Mouse (Mus musculus) ovary, postnatal 36 days (tissue): ENCODE measurements around the gene Rxfp2.

Source experiments
- DNase-seq: peaks from one replicate; pipeline ENCODE4 v3.0.0; 2022; ENCODE audit warnings: low spot score, mixed read lengths

Gene Rxfp2

DNA sequence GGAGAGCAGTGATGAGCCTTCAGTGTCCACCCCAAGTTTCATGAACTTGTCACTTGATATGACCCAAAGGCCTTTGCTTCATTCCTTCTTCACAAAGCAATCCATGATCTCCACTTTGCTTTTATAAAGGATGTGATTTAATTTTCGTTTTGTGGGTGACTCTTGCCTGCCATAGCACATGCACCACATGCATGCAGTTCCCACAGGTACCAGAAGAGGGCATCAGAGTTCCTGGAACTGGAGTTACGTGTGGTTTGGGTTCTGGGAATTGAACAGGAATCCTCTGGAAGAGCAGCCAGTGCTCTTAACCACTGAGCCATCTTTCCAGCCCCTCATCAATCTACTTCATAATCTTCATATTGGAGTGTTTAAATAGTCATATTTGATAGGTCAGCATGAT, 26.1 kb downstream of the Rxfp2 start:
- DNase-seq, result no peak

DNA sequence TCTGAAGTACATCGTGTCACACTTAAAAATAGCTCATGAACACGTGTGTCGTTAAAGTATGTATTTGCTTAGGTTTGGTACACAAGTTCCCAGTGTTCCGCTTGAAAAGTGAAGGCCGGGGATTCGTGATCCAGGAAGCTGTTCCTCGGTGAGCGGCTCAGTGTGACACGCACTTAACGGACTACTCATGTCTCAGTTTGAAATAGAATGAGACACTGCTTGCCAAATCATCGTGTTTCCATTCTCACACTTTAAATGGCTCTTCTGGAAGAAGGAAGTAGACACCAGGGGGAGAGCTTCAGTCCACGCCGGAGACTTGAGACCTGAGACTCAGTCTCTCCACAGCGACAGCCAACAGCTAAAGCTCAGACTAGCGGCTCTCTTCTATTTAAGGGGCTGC, 28.0 kb downstream of the Rxfp2 start:
- DNase-seq, result no peak

DNA sequence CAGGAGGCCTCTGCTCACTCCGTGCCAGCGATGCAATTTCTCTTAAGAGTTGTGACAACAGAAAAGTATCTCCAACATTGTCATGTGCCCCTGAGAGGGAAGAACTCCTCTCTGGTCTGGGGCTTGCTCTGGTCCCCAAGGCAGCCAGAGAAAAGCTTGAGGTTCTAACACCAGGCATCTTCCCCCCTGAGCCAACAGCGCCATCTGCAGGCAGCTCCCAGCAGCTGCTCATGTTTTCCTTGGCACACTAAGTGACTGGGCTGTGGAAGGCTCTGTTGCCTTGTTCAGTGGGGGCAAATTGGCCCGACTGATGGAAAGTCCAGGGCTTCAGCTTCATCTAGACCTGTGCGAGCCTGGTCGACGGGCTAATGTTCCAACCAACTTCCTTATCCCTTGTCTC, 31.5 kb downstream of the Rxfp2 start:
- peak; percentile 27 for DNase-seq

DNA sequence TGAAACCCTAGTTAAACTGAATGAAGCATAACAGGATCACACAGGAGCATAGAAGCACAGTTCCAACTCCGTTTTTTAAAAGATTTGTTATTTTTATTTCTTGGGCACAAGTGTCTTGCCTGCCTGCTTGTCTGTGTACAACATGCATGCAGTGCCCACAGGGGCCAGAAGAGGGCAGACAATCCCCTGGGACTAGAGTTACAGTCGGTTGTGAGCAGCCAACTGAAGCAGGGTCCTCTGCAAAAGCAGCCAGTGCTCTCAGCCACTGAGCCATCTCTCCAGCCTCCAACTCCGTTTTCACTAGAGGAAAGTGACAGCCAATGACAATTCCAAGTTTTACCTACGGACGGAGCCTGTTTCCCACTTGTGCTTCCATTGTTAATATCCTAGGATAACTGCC, 33.4 kb downstream of the Rxfp2 start:
- peak; percentile 26 for DNase-seq

DNA sequence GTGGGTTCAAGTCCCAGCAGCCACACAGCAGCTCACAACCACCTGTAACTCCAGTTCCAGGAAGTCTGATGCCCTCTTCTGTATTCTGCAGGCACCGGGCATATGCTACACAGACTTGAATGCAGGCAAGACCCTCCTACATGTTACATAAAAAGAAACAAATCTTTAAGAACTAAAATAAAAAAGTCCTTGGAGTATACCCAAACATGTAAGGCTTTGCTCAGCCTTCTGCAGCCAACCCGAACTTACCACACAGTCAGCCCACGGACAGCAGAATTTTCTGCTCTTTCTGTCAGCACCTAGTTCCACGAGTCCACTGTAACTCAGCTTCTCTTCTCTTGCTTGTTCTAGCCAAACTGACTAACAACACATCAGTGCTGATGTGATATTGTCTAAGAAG, 34.8 kb downstream of the Rxfp2 start:
- DNase-seq, result no peak

DNA sequence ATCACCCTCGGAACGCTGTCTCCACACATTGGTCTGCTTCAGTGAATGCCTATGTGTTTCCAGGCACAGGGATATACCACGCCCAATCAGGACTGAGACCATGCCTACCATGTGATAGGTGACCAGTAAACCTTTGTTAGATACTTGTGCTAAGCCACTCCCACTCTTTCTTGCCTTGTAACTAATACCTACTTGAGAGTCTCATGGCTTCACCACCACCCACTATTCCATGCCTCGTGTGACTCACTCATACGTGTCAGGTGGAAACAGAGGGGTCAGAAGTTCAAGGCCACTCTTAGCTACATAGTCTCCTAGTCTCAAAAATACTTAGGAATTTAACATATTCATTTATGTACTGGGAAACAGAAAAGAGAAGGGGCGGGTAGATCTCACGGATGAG, 35.5 kb downstream of the Rxfp2 start:
- DNase-seq, result no peak

DNA sequence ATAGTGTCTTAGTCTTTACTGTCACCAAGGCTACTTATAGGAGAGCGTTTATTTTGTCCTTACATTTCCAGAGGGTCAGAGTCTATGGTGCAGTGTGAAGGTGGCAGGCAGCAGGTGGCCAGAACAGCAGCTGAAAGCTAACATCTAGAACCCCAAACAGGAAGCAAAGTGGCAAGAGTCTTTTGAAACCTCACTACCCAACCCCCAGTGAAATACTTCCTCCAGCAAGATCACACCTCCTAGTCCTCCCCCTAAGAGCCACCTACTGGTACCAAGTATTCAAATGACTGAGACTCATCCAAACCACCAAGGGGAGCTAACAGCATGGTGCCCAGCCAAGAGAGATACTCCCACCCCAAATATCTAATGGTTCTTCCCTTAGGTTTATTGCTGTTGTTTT, 36.8 kb downstream of the Rxfp2 start:
- no peak for DNase-seq

DNA sequence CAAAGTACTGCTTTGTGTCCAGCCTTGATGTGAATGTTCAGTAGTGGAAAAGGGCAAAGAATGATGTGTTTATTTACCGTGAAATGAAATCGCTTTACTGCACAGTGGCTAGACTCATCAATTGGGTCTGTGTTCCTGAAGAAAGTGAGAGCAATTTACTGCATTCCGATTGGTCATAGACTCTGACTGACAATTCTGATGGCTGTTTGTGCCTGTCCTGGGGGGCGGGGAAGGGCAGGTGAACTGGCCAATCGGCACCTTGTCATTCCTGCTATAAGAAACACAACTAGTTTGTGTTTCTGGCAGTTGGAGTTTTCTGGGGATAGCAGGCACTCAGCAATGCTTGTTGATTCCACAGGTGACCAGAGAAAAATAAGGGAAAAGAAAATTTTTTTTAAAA, 37.6 kb downstream of the Rxfp2 start:
- no peak for DNase-seq

DNA sequence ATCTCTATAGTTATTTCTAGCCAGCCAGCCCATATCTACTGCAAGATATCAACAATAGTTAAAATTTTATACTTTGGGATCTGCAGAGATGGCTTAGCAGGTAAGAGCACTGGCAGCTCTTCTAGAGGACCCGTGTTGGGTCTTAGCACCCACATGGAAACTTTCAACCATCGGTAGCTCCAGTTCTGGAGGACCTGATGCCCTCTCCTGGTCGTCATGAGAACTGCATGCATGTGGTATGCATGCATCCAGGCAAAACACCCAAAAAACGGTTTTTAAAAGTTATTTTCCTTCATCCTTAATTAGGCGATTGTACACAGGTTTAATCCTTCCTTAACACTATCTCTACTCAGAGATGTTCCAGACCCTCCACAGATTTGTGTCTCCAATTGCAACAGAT, 40.4 kb downstream of the Rxfp2 start:
- DNase-seq, result no peak

DNA sequence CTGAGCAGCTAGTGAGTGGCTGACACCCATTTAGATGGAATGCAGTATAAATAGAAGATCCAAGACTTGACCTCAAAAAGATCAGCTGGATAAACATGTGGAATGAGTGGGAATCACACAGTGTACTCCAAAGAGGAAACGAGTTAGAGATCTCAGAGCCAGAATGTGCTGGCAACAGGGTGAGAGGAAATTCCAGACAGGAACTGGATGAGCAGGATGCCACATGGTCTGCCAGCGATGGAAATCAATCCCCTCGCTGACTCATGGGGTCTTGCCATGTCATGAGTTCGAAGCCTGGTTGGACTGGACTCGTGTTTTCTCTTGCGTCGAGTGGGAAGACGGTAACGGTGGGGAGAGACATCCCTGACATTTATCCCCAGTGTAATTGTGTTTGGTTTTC, 41.0 kb downstream of the Rxfp2 start:
- no peak for DNase-seq

DNA sequence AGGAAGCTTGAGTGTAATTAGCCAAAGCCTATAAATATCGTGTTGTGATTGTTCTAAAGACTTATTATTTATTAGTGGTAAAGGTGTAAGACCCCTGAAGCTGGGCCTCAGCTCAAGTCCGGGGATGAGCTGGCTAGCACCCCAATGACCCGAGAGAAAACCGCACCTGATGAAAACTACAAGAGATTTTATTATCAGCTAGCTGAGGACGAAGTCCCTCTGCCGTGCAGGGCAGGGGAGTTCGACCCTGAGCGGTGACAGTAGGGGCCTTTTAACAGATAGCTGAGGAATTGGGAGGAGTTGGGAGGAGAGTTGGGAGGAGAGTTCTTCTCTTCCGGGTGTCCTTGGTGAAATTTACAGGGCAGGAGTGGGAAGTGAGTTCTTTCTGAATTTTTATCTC, 42.6 kb downstream of the Rxfp2 start:
- DNase-seq, result no peak

DNA sequence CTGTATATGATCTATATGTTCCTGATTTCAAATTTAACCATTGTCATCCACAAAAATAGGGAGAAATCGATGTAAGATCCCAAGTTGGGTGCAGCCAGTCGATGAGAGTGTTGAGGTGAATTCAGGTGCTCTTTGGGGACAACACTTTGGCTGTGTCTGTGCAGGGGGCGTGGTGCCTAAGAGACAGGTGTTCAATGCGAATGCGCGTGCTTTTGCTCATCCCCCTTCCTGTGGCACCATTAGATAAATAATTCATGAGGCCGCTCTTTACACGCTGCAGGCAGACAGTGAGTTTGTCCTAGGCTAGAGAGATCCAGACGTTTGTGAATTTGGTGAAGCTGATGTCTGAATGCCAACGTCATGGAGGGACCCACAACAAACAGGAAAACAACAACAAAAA, 45.8 kb downstream of the Rxfp2 start:
- no peak for DNase-seq

DNA sequence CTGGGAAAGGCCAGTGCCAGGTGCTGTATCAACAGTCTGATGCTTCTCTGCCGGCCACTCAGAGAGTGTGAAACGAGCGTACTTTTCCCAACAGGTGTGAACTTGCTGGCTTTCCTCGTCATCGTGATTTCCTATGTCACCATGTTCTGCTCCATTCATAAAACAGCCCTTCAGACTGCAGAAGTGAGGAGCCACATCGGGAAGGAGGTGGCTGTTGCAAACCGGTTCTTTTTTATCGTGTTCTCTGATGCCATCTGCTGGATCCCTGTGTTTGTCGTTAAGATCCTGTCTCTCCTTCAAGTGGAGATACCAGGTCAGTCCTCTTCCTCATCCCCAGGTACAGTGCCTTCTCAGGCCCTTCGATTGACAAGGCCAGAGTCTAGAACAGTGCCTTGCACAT, 51.6 kb downstream of the Rxfp2 start:
- no peak for DNase-seq

DNA sequence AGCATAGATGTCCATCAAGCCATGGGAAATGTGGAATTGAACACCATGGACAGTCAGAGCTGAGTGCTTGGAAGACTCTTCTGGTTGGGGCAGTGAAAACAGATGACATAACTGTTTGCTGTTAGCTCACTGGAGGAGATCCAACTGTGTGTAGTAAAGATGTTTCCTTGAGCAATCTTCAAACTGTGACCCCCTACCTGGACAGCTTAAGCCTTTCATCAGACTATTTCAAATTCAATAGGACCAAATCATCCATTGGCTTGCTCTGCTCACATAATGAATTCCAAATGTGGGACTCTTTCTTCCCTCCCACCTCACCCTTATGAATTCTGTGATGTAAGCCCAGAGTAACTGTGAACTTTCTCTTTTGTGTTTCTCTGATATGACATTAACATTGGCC, 53.3 kb downstream of the Rxfp2 start:
- DNase-seq, result no peak

DNA sequence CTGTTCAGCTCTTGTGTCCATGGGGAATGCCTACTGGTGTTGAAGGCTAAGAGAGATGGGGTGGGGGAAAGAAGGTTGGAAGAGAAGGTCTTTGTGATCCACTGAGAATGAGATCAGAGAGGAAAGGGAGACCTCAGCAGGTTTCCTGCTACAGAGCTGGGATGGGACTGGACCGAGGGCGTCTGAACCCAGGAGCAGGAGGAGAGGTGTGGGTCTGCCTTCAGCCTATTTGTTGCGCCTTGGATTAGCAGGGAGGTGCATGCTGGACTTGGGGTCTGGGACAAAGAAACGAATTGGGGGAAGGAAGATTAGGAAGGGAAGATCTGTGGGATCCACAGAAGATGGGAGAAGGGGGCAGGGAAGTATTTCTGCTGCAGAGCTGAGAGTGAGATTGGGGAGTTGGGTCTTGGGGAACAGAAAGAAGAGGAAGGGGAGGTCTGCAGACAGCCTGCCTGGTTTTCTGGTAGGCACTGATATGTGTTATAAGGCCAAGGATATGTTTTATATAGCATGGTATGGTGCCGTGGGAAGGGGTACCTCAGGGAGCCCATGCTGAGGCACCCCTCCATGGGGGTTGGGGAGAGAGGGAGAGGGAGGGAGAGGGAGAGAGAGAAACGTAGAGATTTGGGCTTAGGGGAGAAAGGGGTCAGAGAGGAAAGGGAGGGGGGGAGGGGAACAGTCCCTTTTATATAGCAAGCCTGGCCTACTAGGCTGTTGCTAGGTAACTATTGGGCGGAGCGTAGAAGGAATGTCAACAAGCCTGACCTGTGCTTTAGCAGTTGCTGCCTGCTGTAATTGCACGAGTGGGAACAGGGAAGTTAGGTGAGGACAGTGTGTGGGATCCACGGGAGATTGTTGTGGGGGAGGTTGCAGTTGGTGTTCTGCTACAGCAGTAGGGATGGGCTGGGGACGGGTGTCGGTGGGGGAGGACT, 61.7 kb downstream of the Rxfp2 start:
- no peak for DNase-seq

DNA sequence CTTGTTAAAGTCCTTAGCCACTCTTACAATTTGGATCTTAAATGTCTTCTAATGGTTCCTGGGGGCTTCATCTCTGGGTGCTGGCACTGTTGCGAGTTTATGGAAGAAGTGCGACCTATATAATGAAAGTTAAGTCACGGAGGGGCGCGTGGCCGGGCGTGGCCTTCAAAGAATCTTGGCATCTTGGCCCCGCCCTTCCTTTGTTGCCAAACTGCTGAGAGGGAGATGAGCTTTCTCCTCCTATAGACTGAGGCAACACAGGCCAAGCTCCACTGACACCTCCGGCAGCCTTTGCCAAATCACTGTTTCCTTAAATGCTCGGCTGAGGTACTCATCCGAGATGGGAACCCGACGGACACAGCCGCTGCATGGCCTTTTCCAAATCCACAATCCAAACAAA, 64.2 kb downstream of the Rxfp2 start:
- DNase-seq, result no peak

DNA sequence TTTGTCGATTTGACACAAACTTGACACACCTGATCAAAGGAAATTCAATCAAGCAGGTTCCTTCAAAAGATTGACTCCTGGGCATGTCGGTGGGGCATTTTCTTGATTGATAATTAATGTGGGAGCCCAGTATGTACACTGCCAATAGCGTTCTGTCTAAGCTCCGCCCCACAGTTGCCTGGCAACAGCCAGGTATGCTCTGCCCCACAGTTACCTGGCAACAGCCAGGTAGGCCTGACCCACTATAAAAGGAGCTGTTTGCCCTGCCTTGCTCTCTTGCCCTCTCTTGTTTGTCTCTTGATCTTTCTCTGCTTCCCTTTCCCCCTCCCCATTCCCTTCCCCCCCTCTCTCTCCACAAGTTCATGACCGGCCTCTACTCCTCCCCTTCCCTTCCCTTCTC, 64.7 kb downstream of the Rxfp2 start:
- no peak for DNase-seq

DNA sequence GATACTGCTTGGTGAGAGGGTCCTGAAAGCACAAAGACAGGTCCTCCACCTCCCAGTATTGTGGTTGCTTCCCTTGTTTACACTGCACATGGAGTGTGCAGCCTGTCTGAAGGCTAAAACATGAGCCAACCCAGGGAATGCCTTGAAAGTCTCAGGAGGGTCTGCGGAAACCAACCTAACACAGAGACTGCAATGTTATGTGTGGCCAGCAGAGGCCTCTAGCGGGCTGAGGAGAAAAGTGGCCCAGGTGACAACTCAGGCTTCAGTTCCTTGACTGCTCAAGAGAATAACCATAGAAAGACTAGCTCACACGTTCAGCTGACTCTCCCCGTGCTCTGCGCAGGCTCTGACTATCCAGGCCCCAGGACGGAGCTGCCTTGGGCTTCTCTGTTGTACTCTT, 79.1 kb downstream of the Rxfp2 start:
- peak; percentile 31 for DNase-seq

DNA sequence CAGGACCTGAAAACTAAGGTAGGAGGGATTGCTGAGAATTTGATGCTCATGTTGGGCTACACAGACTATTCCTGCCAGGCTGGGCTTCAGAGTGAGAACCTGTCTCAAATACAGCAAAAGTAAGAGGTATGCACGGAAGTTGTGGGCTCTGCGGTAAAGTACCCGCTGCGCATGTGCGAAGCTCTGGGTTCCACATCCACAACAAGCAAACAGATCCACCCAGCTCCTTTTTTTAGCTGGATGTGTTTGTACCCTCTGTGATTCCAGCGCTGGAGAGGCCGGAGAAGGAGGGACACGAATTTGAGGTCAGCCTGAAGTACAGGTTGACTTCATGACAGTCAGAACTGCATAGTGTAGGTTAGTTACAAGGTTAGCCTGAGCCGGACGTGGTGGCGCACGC, 80.3 kb downstream of the Rxfp2 start:
- no peak for DNase-seq

DNA sequence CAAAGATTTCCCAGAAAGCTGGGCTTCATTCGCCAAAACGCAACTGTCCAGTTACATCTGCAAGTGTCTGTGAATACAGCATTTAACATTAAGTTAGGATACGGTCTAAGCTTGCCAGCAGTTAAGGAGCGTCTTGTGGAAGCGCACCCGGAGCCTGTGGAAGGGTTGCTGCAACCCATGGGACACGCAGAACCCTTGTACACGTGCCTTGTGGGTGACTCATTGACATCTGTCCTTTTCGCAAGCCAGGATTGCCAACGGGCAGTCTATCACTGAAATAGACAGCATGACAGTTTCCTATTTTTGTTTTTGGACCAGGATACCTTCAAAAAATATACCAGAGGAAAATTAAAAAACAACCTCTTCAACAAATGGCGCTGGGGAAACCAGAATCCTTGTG, 83.3 kb downstream of the Rxfp2 start:
- DNase-seq, result no peak

DNA sequence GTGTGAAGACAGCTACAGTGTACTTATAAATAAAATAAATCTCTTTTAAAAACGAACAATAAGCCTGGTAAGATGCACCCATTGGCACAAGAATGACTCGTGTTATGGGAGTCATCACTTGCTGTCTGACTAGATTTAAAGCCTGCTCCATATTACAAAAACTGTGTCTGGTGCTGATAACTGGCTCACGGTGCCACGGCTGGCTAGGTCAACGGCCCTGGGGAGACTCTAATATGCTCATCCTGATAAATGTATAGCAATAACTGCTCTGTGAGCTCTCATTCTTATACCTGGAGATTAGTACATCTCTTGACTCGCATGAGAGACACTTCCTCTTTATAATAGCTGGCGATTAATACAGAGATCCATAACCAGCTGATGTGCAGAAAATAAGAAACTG, 87.9 kb downstream of the Rxfp2 start:
- DNase-seq, result no peak

DNA sequence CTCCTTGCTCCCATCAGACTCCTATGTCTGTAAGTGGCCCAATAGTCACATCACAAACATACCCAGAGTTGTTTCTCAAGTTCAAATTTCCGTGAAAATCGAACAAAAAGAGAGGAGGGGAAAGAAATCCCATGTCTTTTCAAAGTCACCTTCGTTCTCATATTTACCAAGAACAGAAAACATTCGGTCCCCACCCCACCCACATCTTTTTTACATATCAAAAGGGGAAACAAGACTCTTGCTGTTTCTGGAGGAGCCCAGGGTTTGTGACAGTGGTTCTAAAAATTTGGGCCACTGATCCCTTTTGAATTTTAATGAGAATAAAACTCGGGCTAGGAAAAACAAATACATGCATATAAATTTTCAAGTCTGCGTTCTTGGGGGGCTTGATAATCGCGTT, 92.8 kb downstream of the Rxfp2 start:
- DNase-seq, result no peak

DNA sequence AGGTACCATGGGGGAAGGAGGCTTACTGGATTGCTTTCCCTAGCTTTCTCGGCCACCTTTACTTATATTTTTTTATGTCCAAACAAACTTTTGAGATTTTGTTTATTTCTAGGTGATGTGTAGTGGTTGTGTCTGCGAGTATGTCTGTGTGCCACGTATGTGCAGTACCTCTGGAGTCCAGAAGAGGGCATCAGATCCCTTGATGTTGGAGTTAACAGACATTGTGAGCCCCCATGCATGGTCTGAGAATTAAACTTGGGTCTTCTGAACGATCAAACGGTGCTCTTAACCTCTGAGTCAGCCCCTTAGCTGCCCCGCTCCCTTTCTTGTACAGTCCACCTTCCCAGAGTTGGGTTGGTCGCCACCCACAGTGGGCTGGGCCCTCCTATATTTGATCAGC, 95.5 kb downstream of the Rxfp2 start:
- DNase-seq, result no peak

DNA sequence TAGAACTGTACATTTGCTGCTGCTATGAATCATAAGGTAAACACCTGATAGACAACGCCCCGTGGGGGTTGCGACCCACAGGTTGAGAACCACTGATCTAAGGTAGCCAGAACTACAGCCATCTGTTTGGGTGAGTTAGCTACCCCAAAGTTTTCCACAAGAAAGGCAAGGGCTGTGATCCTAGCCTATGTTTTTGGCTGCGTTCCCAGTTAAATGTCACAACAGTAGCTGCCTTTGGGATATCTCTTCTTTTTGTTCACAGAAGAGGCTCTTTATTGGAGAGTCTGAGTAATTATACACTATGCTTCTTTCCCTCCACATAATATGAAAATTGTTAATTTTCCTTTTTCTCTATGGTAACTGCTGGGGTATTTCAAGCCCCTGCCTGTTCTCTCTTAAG, 96.3 kb downstream of the Rxfp2 start:
- no peak for DNase-seq
